Mouse (Mus musculus): ENCODE measurements around the gene Bbx. TPM values are rescaled to one million over a fixed set of nuclear protein-coding genes. Genes with fewer than 3 reads are reported as not detected.

Bbx gene
- polyA plus RNA-seq, 1 experiment: 116 TPM

DNA sequence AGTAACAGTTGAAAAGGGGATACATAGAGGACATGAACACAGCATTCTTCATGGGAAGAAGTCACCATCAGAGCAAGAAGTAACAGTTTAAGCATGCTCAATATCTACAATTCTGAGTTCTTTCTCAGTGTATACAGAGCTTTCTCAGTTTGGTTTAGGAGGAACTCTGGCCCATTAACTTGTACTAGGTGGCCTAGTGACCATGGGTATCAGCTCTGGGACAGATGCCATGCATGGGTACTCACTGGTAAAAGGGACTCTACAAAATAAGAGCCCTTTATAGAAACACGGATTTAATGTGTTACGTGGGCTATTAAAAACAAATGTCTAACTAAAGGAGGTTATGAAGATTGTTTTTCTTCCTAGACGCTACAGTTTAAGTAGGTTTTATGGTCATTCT, 190.6 kb downstream of the Bbx start:
- Histone ChIP-seq H3K4me1 (ENCODE audit: control insufficient read depth, insufficient read depth, low read length) (no peaks in the 10 kb centered on the region), H3K9ac (ENCODE audit: low read depth, poor library complexity, severe bottlenecking) (no peak overlapping the region), H3K27me3 (ENCODE audit: control insufficient read depth, insufficient read depth, low read length, poor library complexity, severe bottlenecking) (no peaks in the 10 kb centered on the region), H3K4me3 (ENCODE audit: low read depth, low read length) (no peak overlapping the region), H3K36me3 (ENCODE audit: control insufficient read depth, insufficient read depth, low read length, poor library complexity, severe bottlenecking) (no peaks in the 10 kb centered on the region; the same call in 1 of the 2 replicates), H3K9me3 (replicated peaks; ENCODE audit: control insufficient read depth, insufficient read depth, low read length, poor library complexity, severe bottlenecking) (no peaks in the 10 kb centered on the region; the same call in 1 of the 2 replicates), H3K27ac (ENCODE audit: insufficient read depth, low read length) (no peak overlapping the region)
- TF ChIP-seq CTCF (IDR thresholded peaks at IDR 0.05; ENCODE audit: low read depth, low read length): no peak
- TF ChIP-seq POLR2A (IDR thresholded peaks at IDR 0.05; ENCODE audit: insufficient read depth, low read length): no peak
- TF ChIP-seq EP300 (IDR thresholded peaks at IDR 0.05; ENCODE audit: insufficient read depth, low read depth, low read length): no peak

DNA sequence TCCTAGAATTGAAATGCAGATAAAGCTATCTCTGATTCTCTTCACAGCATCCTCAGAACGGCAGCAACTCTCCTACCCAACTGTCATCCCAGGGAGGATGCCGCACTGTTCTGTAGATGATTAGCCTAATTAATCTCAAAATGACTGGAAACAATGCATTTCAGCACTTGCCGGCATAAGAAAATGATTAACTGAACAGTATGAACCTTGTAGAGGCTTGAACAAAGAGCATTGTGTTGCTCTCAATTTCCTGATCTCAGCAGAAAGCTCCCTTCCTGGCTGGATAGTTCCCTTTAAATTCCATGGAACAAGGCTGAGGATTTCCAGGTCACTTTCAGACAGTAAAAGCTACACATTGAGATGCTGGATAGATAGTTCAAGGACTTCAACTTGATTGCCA, 197.0 kb downstream of the Bbx start:
- no peaks in the 10 kb centered on the region for H3K36me3 ChIP-seq (ENCODE audit: control insufficient read depth, insufficient read depth, low read length, poor library complexity, severe bottlenecking)
- TF ChIP-seq CTCF (IDR thresholded peaks at IDR 0.05; ENCODE audit: low read depth, low read length) (no peak), POLR2A (IDR thresholded peaks at IDR 0.05; ENCODE audit: insufficient read depth, low read length) (no peak), EP300 (IDR thresholded peaks at IDR 0.05; ENCODE audit: insufficient read depth, low read depth, low read length) (no peak)
- H3K9me3 ChIP-seq (replicated peaks; ENCODE audit: control insufficient read depth, insufficient read depth, low read length, poor library complexity, severe bottlenecking): no peaks in the 10 kb centered on the region; the same call in 1 of the 2 replicates
- no peak overlapping the region for H3K4me3 ChIP-seq (ENCODE audit: low read depth, low read length)
- H3K27me3 ChIP-seq (ENCODE audit: control insufficient read depth, insufficient read depth, low read length, poor library complexity, severe bottlenecking): no peaks in the 10 kb centered on the region
- no peaks in the 10 kb centered on the region for H3K4me1 ChIP-seq (ENCODE audit: control insufficient read depth, insufficient read depth, low read length)
- H3K9ac ChIP-seq (ENCODE audit: low read depth, poor library complexity, severe bottlenecking): no peak overlapping the region
- H3K27ac ChIP-seq (ENCODE audit: insufficient read depth, low read length): no peak overlapping the region

DNA sequence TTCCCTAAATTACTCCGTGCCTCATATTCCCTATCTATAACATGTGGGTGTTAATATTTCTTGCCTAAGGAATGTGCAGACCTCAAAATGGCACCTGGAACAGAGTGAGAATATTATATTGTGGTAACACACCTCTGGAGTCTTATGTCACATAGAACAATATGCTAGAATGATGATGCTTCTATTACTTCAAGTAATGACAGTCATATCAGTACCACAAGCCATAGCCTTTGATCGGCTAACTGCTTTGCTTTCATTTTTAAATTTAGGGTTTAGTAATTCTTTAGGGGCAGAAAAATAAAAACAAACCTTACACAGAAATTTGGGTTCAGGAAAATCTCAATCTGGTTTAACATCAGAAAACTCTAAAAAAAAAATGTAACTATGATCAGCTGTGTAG, 201.6 kb downstream of the Bbx start:
- Histone ChIP-seq H3K27me3 (ENCODE audit: control insufficient read depth, insufficient read depth, low read length, poor library complexity, severe bottlenecking) (no peaks in the 10 kb centered on the region), H3K27ac (ENCODE audit: insufficient read depth, low read length) (no peak overlapping the region), H3K4me1 (ENCODE audit: control insufficient read depth, insufficient read depth, low read length) (no peaks in the 10 kb centered on the region), H3K4me3 (ENCODE audit: low read depth, low read length) (no peak overlapping the region), H3K36me3 (ENCODE audit: control insufficient read depth, insufficient read depth, low read length, poor library complexity, severe bottlenecking) (no peaks in the 10 kb centered on the region), H3K9ac (ENCODE audit: low read depth, poor library complexity, severe bottlenecking) (no peak overlapping the region), H3K9me3 (replicated peaks; ENCODE audit: control insufficient read depth, insufficient read depth, low read length, poor library complexity, severe bottlenecking) (no peaks in the 10 kb centered on the region)
- TF ChIP-seq EP300 (IDR thresholded peaks at IDR 0.05; ENCODE audit: insufficient read depth, low read depth, low read length) (no peak), CTCF (IDR thresholded peaks at IDR 0.05; ENCODE audit: low read depth, low read length) (no peak), POLR2A (IDR thresholded peaks at IDR 0.05; ENCODE audit: insufficient read depth, low read length) (no peak)

DNA sequence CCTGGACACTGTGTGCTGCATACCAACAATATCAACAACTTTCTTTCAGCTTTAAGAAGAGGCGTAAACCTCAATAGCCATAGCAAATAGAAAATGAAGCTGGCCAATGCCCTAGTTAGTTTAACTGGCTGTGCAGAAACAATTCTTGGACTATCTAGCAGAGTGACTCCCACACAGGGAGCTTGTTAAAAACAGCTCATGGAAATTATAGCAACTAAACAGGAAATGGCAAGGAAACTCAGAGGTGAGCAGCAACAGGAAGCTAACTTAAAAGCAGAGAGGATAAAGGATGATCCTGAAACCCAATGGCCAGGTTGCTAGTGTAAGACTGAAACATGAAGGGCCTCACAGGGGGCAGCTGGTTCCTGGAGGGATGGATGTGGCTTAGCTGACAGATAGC, 203.4 kb downstream of the Bbx start:
- Histone ChIP-seq H3K4me1 (ENCODE audit: control insufficient read depth, insufficient read depth, low read length) (no peaks in the 10 kb centered on the region), H3K27me3 (ENCODE audit: control insufficient read depth, insufficient read depth, low read length, poor library complexity, severe bottlenecking) (no peaks in the 10 kb centered on the region), H3K9ac (ENCODE audit: low read depth, poor library complexity, severe bottlenecking) (no peak overlapping the region), H3K9me3 (replicated peaks; ENCODE audit: control insufficient read depth, insufficient read depth, low read length, poor library complexity, severe bottlenecking) (no peaks in the 10 kb centered on the region), H3K4me3 (ENCODE audit: low read depth, low read length) (no peak overlapping the region), H3K36me3 (ENCODE audit: control insufficient read depth, insufficient read depth, low read length, poor library complexity, severe bottlenecking) (peaks cover 3% of the 10 kb centered on the region; the same call in 1 of the 2 replicates), H3K27ac (ENCODE audit: insufficient read depth, low read length) (no peak overlapping the region)
- TF ChIP-seq CTCF (IDR thresholded peaks at IDR 0.05; ENCODE audit: low read depth, low read length) (no peak), POLR2A (IDR thresholded peaks at IDR 0.05; ENCODE audit: insufficient read depth, low read length) (no peak), EP300 (IDR thresholded peaks at IDR 0.05; ENCODE audit: insufficient read depth, low read depth, low read length) (no peak)

DNA sequence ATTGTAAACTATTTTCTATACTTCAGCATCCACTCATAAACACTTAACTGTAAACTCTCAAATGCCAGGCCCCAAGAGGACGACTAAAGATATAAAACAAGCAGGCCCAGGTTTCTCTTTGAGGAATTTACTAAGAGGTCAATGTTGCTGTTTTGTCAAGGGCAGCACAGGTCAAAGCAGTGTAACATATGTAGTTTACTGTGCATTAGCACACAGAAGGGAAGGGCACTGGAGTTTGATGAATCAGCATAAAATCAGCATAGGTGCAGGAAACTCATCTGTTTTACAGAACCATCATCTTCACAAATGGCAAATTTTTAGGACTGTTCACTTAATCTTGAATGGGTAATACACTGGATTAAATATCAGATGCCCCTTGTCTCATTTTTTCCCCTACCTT, 205.9 kb downstream of the Bbx start:
- no peak for TF ChIP-seq CTCF (IDR thresholded peaks at IDR 0.05; ENCODE audit: low read depth, low read length)
- TF ChIP-seq POLR2A (IDR thresholded peaks at IDR 0.05; ENCODE audit: insufficient read depth, low read length): no peak
- no peak for TF ChIP-seq EP300 (IDR thresholded peaks at IDR 0.05; ENCODE audit: insufficient read depth, low read depth, low read length)
- H3K4me1 ChIP-seq (ENCODE audit: control insufficient read depth, insufficient read depth, low read length): no peaks in the 10 kb centered on the region
- H3K27ac ChIP-seq (ENCODE audit: insufficient read depth, low read length): no peak overlapping the region
- peaks cover 3% of the 10 kb centered on the region; the same call in 1 of the 2 replicates for H3K36me3 ChIP-seq (ENCODE audit: control insufficient read depth, insufficient read depth, low read length, poor library complexity, severe bottlenecking)
- no peak overlapping the region for H3K4me3 ChIP-seq (ENCODE audit: low read depth, low read length)
- H3K27me3 ChIP-seq (ENCODE audit: control insufficient read depth, insufficient read depth, low read length, poor library complexity, severe bottlenecking): no peaks in the 10 kb centered on the region
- no peak overlapping the region for H3K9ac ChIP-seq (ENCODE audit: low read depth, poor library complexity, severe bottlenecking)
- H3K9me3 ChIP-seq (replicated peaks; ENCODE audit: control insufficient read depth, insufficient read depth, low read length, poor library complexity, severe bottlenecking): no peaks in the 10 kb centered on the region

- no peaks in the 10 kb centered on the region for H3K4me1 ChIP-seq (ENCODE audit: control insufficient read depth, insufficient read depth, low read length)
- H3K4me3 ChIP-seq (ENCODE audit: low read depth, low read length): no peak overlapping the region
- H3K36me3 ChIP-seq (ENCODE audit: control insufficient read depth, insufficient read depth, low read length, poor library complexity, severe bottlenecking): peaks cover 3% of the 10 kb centered on the region; the same call in 1 of the 2 replicates
- H3K9ac ChIP-seq (ENCODE audit: low read depth, poor library complexity, severe bottlenecking): no peak overlapping the region
- H3K9me3 ChIP-seq (replicated peaks; ENCODE audit: control insufficient read depth, insufficient read depth, low read length, poor library complexity, severe bottlenecking): no peaks in the 10 kb centered on the region
- TF ChIP-seq CTCF (IDR thresholded peaks at IDR 0.05; ENCODE audit: low read depth, low read length) (no peak), POLR2A (IDR thresholded peaks at IDR 0.05; ENCODE audit: insufficient read depth, low read length) (no peak), EP300 (IDR thresholded peaks at IDR 0.05; ENCODE audit: insufficient read depth, low read depth, low read length) (no peak)
- no peak overlapping the region for H3K27ac ChIP-seq (ENCODE audit: insufficient read depth, low read length)
- H3K27me3 ChIP-seq (ENCODE audit: control insufficient read depth, insufficient read depth, low read length, poor library complexity, severe bottlenecking): no peaks in the 10 kb centered on the region
Measured at GRCm38 (mm10) chr16:50224946-50225345, 207.2 kb downstream of the Bbx start.

All from ES-Bruce4 (cell line).